Mouse (Mus musculus) olfactory bulb, adult 2 months (tissue): Measurements from ENCODE around the gene Stum.

ENCODE experiments used
- CTCF ChIP-seq: fragments of 200-500 bp; IDR thresholded peaks from 2 replicates; pipeline ENCODE4 v1.5.1; 2012; ENCODE audit warnings: low read depth, mild to moderate bottlenecking, low read length, moderate library complexity; ENCODE audit not compliant: insufficient read depth
- POLR2A ChIP-seq: fragments of 200-500 bp; IDR thresholded peaks from 2 replicates; pipeline ENCODE4 v1.6.1; 2012; ENCODE audit warnings: mild to moderate bottlenecking, low read depth, low read length, moderate library complexity; ENCODE audit not compliant: insufficient read depth

DNA sequence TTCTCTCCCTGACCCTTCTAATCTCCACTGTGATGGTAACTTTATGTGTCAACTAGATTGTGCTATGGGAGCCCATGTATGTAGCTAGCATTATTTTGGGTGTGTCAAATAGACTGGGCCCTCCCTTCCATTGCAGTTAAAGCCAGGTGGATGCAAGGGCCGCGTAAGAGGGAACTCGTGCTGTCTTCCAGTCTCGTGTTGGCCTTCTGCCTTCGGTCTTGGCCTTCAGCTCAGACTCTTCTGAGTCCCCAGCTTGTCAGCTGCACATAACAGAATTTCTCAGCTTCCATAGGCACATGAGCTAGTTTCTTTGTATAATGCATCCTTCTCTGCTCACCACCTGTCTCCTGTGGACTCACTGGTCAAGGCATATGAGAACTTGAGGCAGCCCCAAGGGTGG, 17.3 kb upstream of the Stum start:
- TF ChIP-seq CTCF (no peak), POLR2A (no peak)
